Mouse (Mus musculus): ENCODE results near the gene Lingo2.
A peak's percentile ranks its signal among the peaks of the same experiment; 100 is the strongest.

Gene Lingo2

DNA sequence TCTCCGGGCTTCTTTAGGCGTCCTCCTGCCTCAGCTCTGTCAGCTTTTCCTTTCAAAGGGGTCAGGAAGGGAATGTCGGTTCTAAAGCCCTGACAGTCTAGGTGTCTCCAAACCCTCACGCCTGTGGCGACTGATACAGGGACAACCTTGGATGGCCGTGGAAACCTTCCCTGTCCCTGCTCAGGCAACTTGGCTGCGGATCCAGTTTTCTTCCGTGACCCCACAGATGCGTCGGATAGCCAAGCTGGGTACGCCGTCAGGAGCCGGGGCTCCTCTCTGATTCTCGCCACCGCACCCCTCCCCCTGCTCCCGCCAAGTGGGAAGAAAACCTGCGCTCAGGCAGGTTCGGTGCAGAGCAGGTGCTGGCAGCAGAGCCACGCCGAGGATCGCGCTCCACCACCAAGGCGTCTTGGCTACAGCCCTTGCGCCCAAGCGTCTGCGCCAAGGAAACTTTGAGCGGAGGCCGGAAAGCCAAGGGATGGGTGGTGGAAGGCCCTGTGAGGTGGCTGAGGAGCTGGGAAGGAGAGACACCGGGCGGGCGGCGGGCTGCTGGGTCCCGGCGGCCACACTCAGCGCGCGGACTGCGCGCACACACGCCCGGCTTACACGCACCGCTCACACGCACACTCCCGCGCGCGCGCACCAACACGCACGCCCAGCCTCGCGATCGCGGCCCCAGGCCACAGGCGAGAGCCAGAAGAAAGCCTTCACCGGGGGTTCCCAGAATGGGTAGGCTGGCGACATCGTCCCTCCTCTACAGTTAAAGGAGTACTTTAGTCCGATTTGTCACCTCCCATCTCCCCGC, at the start of gene Lingo2:
TSS of gene Lingo2 (minus strand) at position 598 of the 805 bp plus-strand sequence.
- peak; percentile 78 for DNase-seq

DNA sequence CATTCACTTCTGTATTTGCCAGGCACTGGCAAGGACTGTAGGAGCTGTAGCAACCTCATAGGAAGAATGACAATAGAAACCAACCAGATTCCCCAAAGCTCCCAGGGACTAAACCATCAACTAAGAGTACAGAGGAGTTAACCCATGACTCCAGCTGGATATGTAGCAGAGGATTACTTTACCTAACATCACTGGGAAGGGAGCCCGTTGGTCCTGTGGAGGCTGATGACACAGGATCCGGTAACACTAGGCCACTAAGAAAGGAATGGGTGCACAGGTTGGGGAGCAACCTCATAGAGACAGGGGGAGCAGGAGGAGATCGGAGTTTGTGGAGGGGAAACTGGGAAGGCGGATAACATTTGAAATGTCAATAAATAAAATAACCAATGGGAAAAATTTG, 21.8 kb upstream of the Lingo2 start:
- DNase-seq = peak; percentile 82

GRCm38 (mm10) chr4:36952431-36953429, 1.2 kb upstream of the Lingo2 start:
- DNase-seq = no peak

GRCm38 (mm10) chr4:36951955-36952215, 338 bp upstream of the Lingo2 start:
- DNase-seq = no peak

- peak; percentile 77 for DNase-seq
Observed at GRCm38 (mm10) chr4:36950790-36951149, 777 bp downstream of the Lingo2 start.

DNA sequence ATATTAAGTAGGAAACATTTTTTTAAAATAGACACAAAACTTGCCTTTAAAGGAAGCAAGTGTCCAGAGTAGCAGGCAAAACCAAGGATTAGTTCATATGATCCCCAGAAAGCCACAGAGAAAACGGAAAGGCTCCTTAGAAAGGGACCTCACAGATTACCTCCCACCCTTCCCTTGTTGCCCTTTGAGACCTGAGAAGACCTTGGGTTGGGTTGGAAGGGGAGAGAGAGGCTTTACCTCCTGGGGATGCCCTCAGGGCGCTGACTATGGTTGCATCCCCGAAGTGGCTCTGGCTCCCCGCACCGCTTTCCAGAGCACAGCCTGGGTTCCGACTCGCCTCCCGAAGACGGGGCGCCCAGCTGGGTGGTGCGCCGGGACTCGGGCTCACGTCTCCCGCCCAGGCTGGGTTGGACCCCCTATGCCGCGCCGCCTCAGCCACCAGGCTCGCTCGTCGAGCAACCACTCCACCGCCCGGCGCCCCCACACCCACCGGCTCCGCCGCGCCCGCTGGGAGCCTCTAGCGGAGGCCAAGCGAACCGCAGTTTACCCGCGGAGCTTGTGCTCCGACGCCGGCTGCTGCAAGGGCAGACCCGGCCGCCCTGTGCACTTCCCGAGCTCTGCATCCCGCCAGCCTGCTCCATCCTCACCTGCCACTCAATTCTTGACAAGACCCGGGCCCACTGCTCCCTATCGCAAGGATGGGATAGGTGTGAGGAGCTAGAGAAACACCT, 1.4 kb downstream of the Lingo2 start:
- DNase-seq = peak; percentile 77

DNA sequence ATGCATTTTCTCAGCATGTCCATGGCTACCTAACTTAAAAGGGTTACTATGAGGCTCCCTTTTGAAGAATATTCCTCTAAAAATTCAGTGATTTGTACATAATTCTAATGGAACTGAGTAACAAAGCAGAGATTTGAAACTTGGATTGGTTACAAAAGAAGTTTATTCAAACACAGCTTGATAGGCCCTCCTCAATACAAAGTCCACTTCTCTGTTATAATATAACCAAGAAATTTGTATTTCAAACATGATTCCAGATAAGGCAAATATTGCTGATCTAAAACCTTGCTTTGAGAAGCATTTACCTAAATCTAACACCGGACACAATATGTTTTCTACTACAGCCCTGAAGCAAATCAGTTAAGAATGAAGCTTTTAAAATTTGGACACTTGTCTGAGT, 60.7 kb downstream of the Lingo2 start:
- no peak for DNase-seq

DNA sequence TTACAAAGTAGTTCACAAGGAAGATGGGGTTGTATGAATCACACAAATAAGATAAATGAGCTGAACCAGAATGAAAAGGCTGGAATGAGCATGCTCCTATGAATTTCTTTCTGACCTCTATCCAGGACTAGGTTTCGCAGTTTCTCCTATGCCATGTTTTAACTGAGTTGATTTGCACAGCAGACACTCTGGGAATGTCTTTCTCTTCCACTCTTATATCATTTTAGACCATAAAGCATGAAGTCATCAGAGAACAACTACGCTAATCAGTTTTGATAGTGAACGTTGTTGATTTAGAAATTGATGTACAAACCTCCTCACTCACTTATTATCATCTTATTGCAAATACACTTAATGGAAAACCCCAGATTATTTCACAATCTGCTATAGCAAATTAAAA, 61.2 kb downstream of the Lingo2 start:
- no peak for DNase-seq

DNA sequence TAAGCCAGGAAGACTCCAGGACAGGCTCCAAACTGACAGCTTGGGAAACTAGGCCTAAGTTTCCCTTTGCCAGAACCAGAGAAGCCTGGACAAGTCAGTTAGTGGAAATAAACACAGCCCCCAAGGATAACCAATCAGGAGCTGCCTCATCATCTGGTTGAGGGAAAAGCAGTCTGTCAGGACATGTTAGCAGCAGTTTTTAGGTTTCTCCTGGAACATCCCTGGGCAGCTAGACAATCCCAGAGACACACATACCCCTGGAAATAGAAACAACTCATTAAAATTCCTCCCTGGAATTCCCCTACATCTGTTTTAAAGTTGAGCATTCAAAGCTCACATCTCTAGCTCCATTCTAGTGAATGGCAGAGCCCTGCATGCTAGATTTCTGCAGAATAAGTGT, 76.8 kb downstream of the Lingo2 start:
- DNase-seq = no peak

DNA sequence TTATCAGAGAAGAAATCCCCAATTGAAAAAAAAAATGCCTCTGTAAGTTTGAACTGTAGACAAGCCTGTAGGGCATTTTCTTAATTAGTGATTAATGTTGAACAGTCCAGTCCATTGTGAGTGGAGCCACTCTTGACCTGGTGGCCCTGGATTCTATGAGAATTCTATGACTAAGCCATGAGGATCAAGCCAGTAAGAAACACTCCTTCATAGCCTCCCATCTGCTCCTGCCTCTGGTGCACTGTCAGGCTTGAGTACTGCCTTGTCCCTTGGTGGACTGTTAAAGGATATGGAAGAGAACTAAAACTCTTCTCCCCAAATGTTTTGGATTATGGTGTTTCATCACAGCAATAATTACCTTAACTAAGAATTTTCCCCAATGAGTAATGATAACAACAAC, 126.6 kb downstream of the Lingo2 start:
- DNase-seq = no peak

GRCm38 (mm10) chr4:36821914-36822313, 129.6 kb downstream of the Lingo2 start:
- DNase-seq = no peak

DNA sequence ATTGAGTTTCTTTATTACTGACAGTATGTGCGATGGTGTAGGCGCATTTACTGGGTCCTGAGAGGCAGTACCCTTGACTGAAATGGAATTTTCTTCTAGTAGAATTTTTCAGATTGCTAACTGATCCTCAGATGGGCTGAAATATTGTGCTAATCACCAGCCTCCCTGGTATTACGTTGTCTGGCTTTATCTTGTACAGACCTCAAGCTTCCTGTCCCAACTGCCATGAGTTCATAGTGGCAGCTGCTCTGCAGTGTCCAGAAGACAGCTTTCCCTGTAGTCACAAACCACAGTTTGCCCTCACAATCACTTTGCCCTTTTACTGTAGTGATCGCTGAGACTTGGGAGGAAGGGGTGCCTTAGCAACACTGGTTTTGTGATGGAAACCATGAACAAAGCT, 176.5 kb downstream of the Lingo2 start:
- no peak for DNase-seq

GRCm38 (mm10) chr4:36730691-36731090, 220.9 kb downstream of the Lingo2 start:
- no peak for DNase-seq

GRCm38 (mm10) chr4:36716411-36716810, 235.1 kb downstream of the Lingo2 start:
- DNase-seq = no peak

GRCm38 (mm10) chr4:36698888-36699287, 252.7 kb downstream of the Lingo2 start:
- no peak for DNase-seq

GRCm38 (mm10) chr4:36696810-36697209, 254.7 kb downstream of the Lingo2 start:
- no peak for DNase-seq

DNA sequence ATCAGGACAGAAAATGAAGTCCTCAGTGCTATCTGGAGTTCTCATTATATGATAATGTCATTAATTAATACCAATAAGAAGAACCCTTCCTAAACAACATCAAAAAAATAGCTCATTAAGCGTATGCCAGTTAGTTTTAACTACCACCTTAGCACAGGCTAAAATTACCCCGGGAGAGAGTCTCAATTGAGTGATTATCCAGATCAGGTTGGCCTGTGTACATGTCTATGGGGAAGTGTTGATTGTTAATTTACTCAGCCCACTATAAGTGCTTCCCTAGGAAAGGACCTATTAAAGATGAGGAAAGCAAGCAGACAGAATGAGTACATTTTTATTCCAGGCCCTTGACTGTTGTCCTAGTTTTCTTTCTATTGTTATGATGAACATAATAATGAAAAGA, 291.6 kb downstream of the Lingo2 start:
- no peak for DNase-seq

- no peak for DNase-seq
Observed at GRCm38 (mm10) chr4:36647753-36648152, 303.8 kb downstream of the Lingo2 start.

- DNase-seq = no peak
Observed at GRCm38 (mm10) chr4:36635666-36636065, 315.9 kb downstream of the Lingo2 start.

DNA sequence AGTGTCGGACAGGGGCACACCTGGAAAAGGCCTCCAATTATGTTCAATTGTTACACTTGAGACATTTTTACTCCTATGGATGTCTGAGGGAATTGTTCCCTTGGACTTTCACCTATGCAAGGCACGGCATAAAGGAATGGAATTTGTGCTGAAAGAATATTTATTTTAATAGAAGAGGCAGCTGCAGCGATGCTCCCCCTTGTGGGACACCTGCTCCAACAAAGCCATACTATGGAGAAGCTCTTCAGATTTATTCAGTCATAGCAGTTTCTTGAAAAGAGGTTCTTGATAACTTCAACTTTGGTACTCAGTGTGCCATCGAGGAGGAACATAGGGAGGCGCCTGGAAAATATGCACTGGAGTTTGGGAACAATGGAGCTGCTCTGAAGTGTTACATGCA, 374.7 kb downstream of the Lingo2 start:
- DNase-seq = peak; percentile 73

- DNase-seq = no peak
Observed at GRCm38 (mm10) chr4:36576256-36576655, 375.3 kb downstream of the Lingo2 start.

- DNase-seq = no peak
Observed at GRCm38 (mm10) chr4:36566544-36566943, 385.0 kb downstream of the Lingo2 start.

- no peak for DNase-seq
Observed at GRCm38 (mm10) chr4:36560997-36561396, 390.6 kb downstream of the Lingo2 start.

Measured in heart, adult 11 months (tissue).